Mouse (Mus musculus) liver, embryonic 14.5 days (tissue): ENCODE results near the gene Srd5a1. TPM values are rescaled to one million over a fixed set of nuclear protein-coding genes. Genes with fewer than 3 reads are reported as not detected.

Experiments
- ATAC-seq: fragments of 200-750 bp; cut with Nextera tagmentation; 2 replicates; pipeline ENCODE4 v1.8.0; 2017; ENCODE audit warnings: moderate number of reproducible peaks, mild to moderate bottlenecking, moderate library complexity; ENCODE audit not compliant: insufficient read depth
- DNase-seq, 3 experiments: peaks; one replicate each; pipeline ENCODE4 v3.0.0-alpha.2; 2012 to 2013; ENCODE audit warnings: low read depth in 3 of 3, low spot score in 3 of 3
- H3K27ac ChIP-seq: fragments of 300-500 bp; sonication (generic); 2 replicates; pipeline ENCODE4 v1.5.1; 2014; ENCODE audit warnings: moderate library complexity, mild to moderate bottlenecking, control low read depth, inconsistent platforms
- H3K27me3 ChIP-seq: fragments of 300-500 bp; sonication (generic); 2 replicates; pipeline ENCODE4 v1.6.1; 2014; ENCODE audit warnings: mild to moderate bottlenecking, low read length, moderate library complexity; ENCODE audit not compliant: control insufficient read depth, insufficient read depth
- H3K36me3 ChIP-seq: fragments of 300-500 bp; sonication (generic); replicated peaks from 2 replicates; pipeline ENCODE4 v1.6.1; 2014; ENCODE audit warnings: low read depth; ENCODE audit not compliant: control insufficient read depth, insufficient read depth
- H3K4me1 ChIP-seq, 2 experiments: fragments of 200-500 bp in 1 of 2; fragments of 300-500 bp in 1 of 2; sonication (generic) in 1 of 2; replicated peaks; 2 replicates each; pipeline ENCODE4 v1.6.1; 2012 to 2014; ENCODE audit warnings: antibody characterized with exemption in 1 of 2, inconsistent platforms in 1 of 2, low read length in 1 of 2; ENCODE audit not compliant: control insufficient read depth in 2 of 2, insufficient read depth in 2 of 2
- H3K4me2 ChIP-seq: fragments of 300-500 bp; sonication (generic); 2 replicates; pipeline ENCODE4 v1.6.1; 2014; ENCODE audit warnings: low read depth, mild to moderate bottlenecking, control low read depth, moderate library complexity
- H3K4me3 ChIP-seq, 2 experiments: fragments of 200-500 bp in 1 of 2; fragments of 300-500 bp in 1 of 2; sonication (generic) in 1 of 2; 2 replicates each; pipeline ENCODE4 v1.5.1; 2012 to 2014; ENCODE audit warnings: low read depth in 2 of 2, low read length in 2 of 2, mild to moderate bottlenecking in 2 of 2, control low read depth in 1 of 2, inconsistent platforms in 1 of 2, moderate library complexity in 1 of 2; ENCODE audit not compliant: insufficient read depth in 1 of 2
- H3K9ac ChIP-seq: fragments of 300-500 bp; sonication (generic); replicated peaks from 2 replicates; pipeline ENCODE4 v1.6.1; 2014; ENCODE audit warnings: mild to moderate bottlenecking, control low read depth, moderate library complexity
- H3K9me3 ChIP-seq: fragments of 300-500 bp; sonication (generic); 2 replicates; pipeline ENCODE4 v1.6.1; 2016; ENCODE audit warnings: low read length, mixed read lengths; ENCODE audit not compliant: control insufficient read depth
- CTCF ChIP-seq: IDR thresholded peaks from 2 replicates; pipeline ENCODE4 v1.5.1; 2016; ENCODE audit warnings: antibody characterized with exemption, low read depth, control low read depth
- EP300 ChIP-seq: IDR thresholded peaks from 2 replicates; pipeline ENCODE4 v1.6.1; 2016; ENCODE audit warnings: antibody characterized with exemption, low read depth
- WGBS: fragments of 180-500 bp; shearing (Covaris S2); extraction: QIAGEN DNeasy Blood & Tissue Kit; methylation state at CpG from one replicate; pipeline ENCODE4 v1.1.7; 2014; ENCODE audit not compliant: insufficient replicate concordance; 5-methylcytosine and 5-hydroxymethylcytosine counted together
- polyA plus RNA-seq, 2 experiments: library from polyadenylated mRNA; depleted of rRNA in 1 of 2; stranded (reverse) in 1 of 2; unstranded in 1 of 2; fragments of >200 nt; fragmentation: Nextera tagmentation in 1 of 2; extraction: Ambion mirVana in 1 of 2; gene quantifications; 2 replicates each; pipeline versions ENCODE4 v1.2.1 to v1.2.3; 2012 to 2014

Srd5a1 gene
- polyA plus RNA-seq, 2 experiments = 2.0 to 3.0 TPM

DNA sequence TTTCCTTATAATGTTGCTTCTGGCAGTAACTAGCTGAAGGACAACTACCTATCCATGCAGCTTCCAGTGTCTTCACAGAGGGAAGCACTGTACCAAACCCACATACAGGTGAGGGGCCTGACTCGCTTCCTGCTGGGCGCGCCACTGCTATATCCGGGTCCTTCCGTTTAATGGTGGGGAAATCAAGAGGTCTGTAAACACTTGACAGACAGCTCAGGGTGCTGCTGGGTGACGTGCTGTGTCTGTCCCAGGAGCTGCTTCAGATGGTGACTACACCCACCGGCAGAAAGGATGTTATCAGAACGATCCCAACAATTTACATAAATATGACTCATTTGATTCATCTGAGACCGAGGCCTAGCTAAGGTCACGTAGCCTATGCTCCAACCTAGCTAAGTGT, 12.4 kb downstream of the Srd5a1 start:
- no peaks in the 10 kb centered on the region for H3K4me1 ChIP-seq
- no peak overlapping the region for H3K4me3 ChIP-seq
- H3K9ac ChIP-seq = no peak overlapping the region
- no peak overlapping the region for H3K4me2 ChIP-seq
- TF ChIP-seq EP300 (no peak), CTCF (no peak)
- H3K27ac ChIP-seq = no peak overlapping the region
- no peak for DNase-seq
- H3K9me3 ChIP-seq = no peaks in the 10 kb centered on the region
- no peaks in the 10 kb centered on the region for H3K27me3 ChIP-seq
- no peaks in the 10 kb centered on the region for H3K36me3 ChIP-seq
- 74% methylated on average over 10 of the region's 10 CpGs for WGBS
- no peak for ATAC-seq

- 87% methylated on average over 2 of the region's 2 CpGs for WGBS
- TF ChIP-seq EP300 = no peak
- TF ChIP-seq CTCF = no peak
Observed at GRCm38 (mm10) chr13:69596515-69596914, 14.7 kb downstream of the Srd5a1 start.

DNA sequence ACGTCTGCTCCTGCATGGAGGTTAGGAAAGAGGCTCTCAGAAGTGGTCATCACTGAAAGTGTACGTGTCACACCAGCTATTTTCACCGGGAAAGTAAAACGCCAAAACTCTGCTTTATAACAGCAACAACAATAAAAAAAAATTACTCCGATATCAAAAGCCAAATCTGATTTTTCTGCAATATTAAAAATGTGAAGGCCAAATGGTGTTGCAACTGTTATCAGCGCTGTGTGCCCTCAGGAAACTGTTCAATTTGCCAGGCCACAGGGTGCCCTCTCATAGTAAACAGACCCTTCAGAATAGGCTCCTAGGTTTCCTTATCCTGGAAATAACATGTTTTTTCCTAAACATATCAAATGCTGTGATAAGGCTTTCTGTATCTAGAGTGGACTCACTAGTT, 15.3 kb downstream of the Srd5a1 start:
- 77% methylated on average over 6 of the region's 6 CpGs for WGBS
- Histone ChIP-seq H3K9me3 (no peaks in the 10 kb centered on the region), H3K36me3 (no peaks in the 10 kb centered on the region), H3K27ac (no peak overlapping the region), H3K4me1 (no peaks in the 10 kb centered on the region), H3K4me3 (no peak overlapping the region), H3K9ac (no peak overlapping the region), H3K27me3 (no peaks in the 10 kb centered on the region), H3K4me2 (no peak overlapping the region)
- TF ChIP-seq EP300 (no peak), CTCF (no peak)
- ATAC-seq (no peak), DNase-seq (no peak)

More at GRCm38 (mm10) chr13:69596515-69596914, 14.7 kb downstream of the Srd5a1 start:
- Histone ChIP-seq H3K4me3 (no peak overlapping the region), H3K27me3 (no peaks in the 10 kb centered on the region), H3K36me3 (no peaks in the 10 kb centered on the region), H3K4me1 (no peaks in the 10 kb centered on the region), H3K9ac (no peak overlapping the region), H3K4me2 (no peak overlapping the region), H3K27ac (no peak overlapping the region), H3K9me3 (no peaks in the 10 kb centered on the region)
- no peak for ATAC-seq
- no peak for DNase-seq

GRCm38 (mm10) chr13:69594577-69595256, 16.5 kb downstream of the Srd5a1 start:
- no peaks in the 10 kb centered on the region for H3K9me3 ChIP-seq
- no peak for TF ChIP-seq CTCF
- TF ChIP-seq EP300 = no peak
- no peaks in the 10 kb centered on the region for H3K4me1 ChIP-seq
- DNase-seq (no peak), ATAC-seq (no peak)
- no peaks in the 10 kb centered on the region for H3K27me3 ChIP-seq
- H3K4me2 ChIP-seq = no peak overlapping the region
- H3K36me3 ChIP-seq = no peaks in the 10 kb centered on the region
- no peak overlapping the region for H3K9ac ChIP-seq
- H3K27ac ChIP-seq = no peak overlapping the region
- no peak overlapping the region for H3K4me3 ChIP-seq
- WGBS = 48% methylated on average over 7 of the region's 7 CpGs

- no peak for TF ChIP-seq CTCF
Observed at GRCm38 (mm10) chr13:69593453-69593852, 17.8 kb downstream of the Srd5a1 start.

More at GRCm38 (mm10) chr13:69593453-69593852, 17.8 kb downstream of the Srd5a1 start:
- WGBS = 61% methylated on average over 8 of the region's 8 CpGs
- Histone ChIP-seq H3K9me3 (no peaks in the 10 kb centered on the region), H3K4me3 (no peak overlapping the region), H3K36me3 (no peaks in the 10 kb centered on the region), H3K9ac (no peak overlapping the region), H3K27ac (no peak overlapping the region), H3K4me1 (no peaks in the 10 kb centered on the region), H3K27me3 (no peaks in the 10 kb centered on the region), H3K4me2 (no peak overlapping the region)
- ATAC-seq = no peak
- DNase-seq = no peak
